Mouse (Mus musculus): ENCODE data around the gene Cgnl1. TPM values are rescaled to one million over a fixed set of nuclear protein-coding genes. Genes with fewer than 3 reads are reported as not detected.
A peak's percentile ranks its signal among the peaks of the same experiment; 100 is the strongest.

Cgnl1 gene
- polyA plus RNA-seq, 1 experiment from 2014 or later, result 48.8 TPM

- H3K4me3 ChIP-seq (ENCODE audit: low read depth, low read length), result no peak overlapping the region
- WGBS (ENCODE audit: insufficient replicate concordance), result 64% methylated on average over 6 of the region's 6 CpGs
- no peaks in the 10 kb centered on the region for H3K9me3 ChIP-seq (replicated peaks; ENCODE audit: control insufficient read depth, low read length)
- no peaks in the 10 kb centered on the region for H3K36me3 ChIP-seq (ENCODE audit: control insufficient read depth, insufficient read depth, low read length)
- H3K9ac ChIP-seq (ENCODE audit: low read depth, low read length), result no peak overlapping the region
- no peak for ATAC-seq (replicated peaks; ENCODE audit: insufficient number of reproducible peaks, low FRiP score, low TSS enrichment)
- no peak overlapping the region for H3K4me2 ChIP-seq
- H3K4me1 ChIP-seq (ENCODE audit: control insufficient read depth, insufficient read depth, low read length), result peaks cover 14% of the 10 kb centered on the region
- H3K27ac ChIP-seq (ENCODE audit: low read depth, low read length), result no peak overlapping the region
- H3K27me3 ChIP-seq (ENCODE audit: control insufficient read depth, insufficient read depth, low read length), result peaks cover 2% of the 10 kb centered on the region; the same call in 1 of the 2 replicates
Measured at GRCm38 (mm10) chr9:71596888-71597287, 174.5 kb downstream of the Cgnl1 start.

- no peak for ATAC-seq (replicated peaks; ENCODE audit: insufficient number of reproducible peaks, low FRiP score, low TSS enrichment)
- H3K4me3 ChIP-seq (ENCODE audit: low read depth, low read length), result peak overlapping the region; percentile 63
- H3K4me2 ChIP-seq, result peak overlapping the region; percentile 76
- H3K27me3 ChIP-seq (ENCODE audit: control insufficient read depth, insufficient read depth, low read length), result peaks cover 2% of the 10 kb centered on the region; the same call in 1 of the 2 replicates
- 25% methylated on average over 6 of the region's 6 CpGs for WGBS (ENCODE audit: insufficient replicate concordance)
- H3K9me3 ChIP-seq (replicated peaks; ENCODE audit: control insufficient read depth, low read length), result no peaks in the 10 kb centered on the region
- no peaks in the 10 kb centered on the region for H3K36me3 ChIP-seq (ENCODE audit: control insufficient read depth, insufficient read depth, low read length)
- H3K4me1 ChIP-seq (ENCODE audit: control insufficient read depth, insufficient read depth, low read length), result peaks cover 35% of the 10 kb centered on the region
- H3K27ac ChIP-seq (ENCODE audit: low read depth, low read length), result 0 out of 2 replicates have a peak overlapping the region, but pooled peaks have one; percentile 22
- peak overlapping the region; percentile 74 for H3K9ac ChIP-seq (ENCODE audit: low read depth, low read length)
Measured at GRCm38 (mm10) chr9:71592577-71593285, 178.7 kb downstream of the Cgnl1 start.

- H3K36me3 ChIP-seq (ENCODE audit: control insufficient read depth, insufficient read depth, low read length), result no peaks in the 10 kb centered on the region
- H3K4me1 ChIP-seq (ENCODE audit: control insufficient read depth, insufficient read depth, low read length), result peaks cover 35% of the 10 kb centered on the region
- H3K4me2 ChIP-seq, result peak within 1 kb of the TSS; percentile 76
- peak; percentile 82 for ATAC-seq (replicated peaks; ENCODE audit: insufficient number of reproducible peaks, low FRiP score, low TSS enrichment)
- peak within 1 kb of the TSS; percentile 47 for H3K27ac ChIP-seq (ENCODE audit: low read depth, low read length)
- H3K9me3 ChIP-seq (replicated peaks; ENCODE audit: control insufficient read depth, low read length), result no peaks in the 10 kb centered on the region
- 1% methylated on average over 29 of the region's 29 CpGs for WGBS (ENCODE audit: insufficient replicate concordance)
- peak within 1 kb of the TSS; percentile 74 for H3K9ac ChIP-seq (ENCODE audit: low read depth, low read length)
- H3K4me3 ChIP-seq (ENCODE audit: low read depth, low read length), result peak within 1 kb of the TSS; percentile 63
- H3K27me3 ChIP-seq (ENCODE audit: control insufficient read depth, insufficient read depth, low read length), result peaks cover 2% of the 10 kb centered on the region; the same call in 1 of the 2 replicates
Measured at GRCm38 (mm10) chr9:71591938-71592548, 179.4 kb downstream of the Cgnl1 start, which contains the start of gene Myzap. Gene Myzap (minus strand): TSS chr9:71592360.

- H3K27ac ChIP-seq (ENCODE audit: low read depth, low read length), result no peak overlapping the region
- peak overlapping the region; percentile 50 for H3K9ac ChIP-seq (ENCODE audit: low read depth, low read length)
- ATAC-seq (replicated peaks; ENCODE audit: insufficient number of reproducible peaks, low FRiP score, low TSS enrichment), result no peak
- WGBS (ENCODE audit: insufficient replicate concordance), result 26% methylated on average over 5 of the region's 5 CpGs
- H3K4me3 ChIP-seq (ENCODE audit: low read depth, low read length), result peak overlapping the region; percentile 63
- H3K36me3 ChIP-seq (ENCODE audit: control insufficient read depth, insufficient read depth, low read length), result no peaks in the 10 kb centered on the region
- peaks cover 1% of the 10 kb centered on the region; the same call in 1 of the 2 replicates for H3K27me3 ChIP-seq (ENCODE audit: control insufficient read depth, insufficient read depth, low read length)
- peaks cover 30% of the 10 kb centered on the region for H3K4me1 ChIP-seq (ENCODE audit: control insufficient read depth, insufficient read depth, low read length)
- H3K4me2 ChIP-seq, result peak overlapping the region; percentile 76
- no peaks in the 10 kb centered on the region for H3K9me3 ChIP-seq (replicated peaks; ENCODE audit: control insufficient read depth, low read length)
Measured at GRCm38 (mm10) chr9:71591106-71591505, 180.3 kb downstream of the Cgnl1 start.

DNA sequence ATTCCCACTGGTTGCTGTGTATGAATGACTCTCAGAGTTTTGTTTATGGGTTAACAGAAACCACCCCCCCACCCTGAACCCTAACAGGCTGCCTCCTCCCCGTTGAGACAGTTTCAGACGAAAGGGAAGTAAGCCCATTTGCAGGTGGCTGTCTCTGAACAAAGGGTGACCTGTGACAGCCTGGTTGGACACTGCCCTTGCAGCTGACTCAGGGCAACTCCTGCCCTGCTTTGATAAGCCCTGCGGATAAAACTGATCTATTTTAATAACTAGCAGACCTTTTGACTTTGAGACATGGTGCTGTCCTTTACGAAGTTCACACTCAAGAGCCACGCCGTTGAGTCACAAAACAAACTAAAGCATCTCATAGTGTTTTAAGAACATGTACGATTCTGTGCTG, 181.6 kb downstream of the Cgnl1 start:
- no peak overlapping the region for H3K9ac ChIP-seq (ENCODE audit: low read depth, low read length)
- H3K4me1 ChIP-seq (ENCODE audit: control insufficient read depth, insufficient read depth, low read length), result peaks cover 30% of the 10 kb centered on the region
- WGBS (ENCODE audit: insufficient replicate concordance), result 28% methylated on average over 7 of the region's 7 CpGs
- H3K27me3 ChIP-seq (ENCODE audit: control insufficient read depth, insufficient read depth, low read length), result no peaks in the 10 kb centered on the region
- peaks cover 10% of the 10 kb centered on the region for H3K36me3 ChIP-seq (ENCODE audit: control insufficient read depth, insufficient read depth, low read length)
- H3K27ac ChIP-seq (ENCODE audit: low read depth, low read length), result peak overlapping the region; percentile 84
- peak overlapping the region; percentile 76 for H3K4me2 ChIP-seq
- peaks cover 4% of the 10 kb centered on the region; the same call in 1 of the 2 replicates for H3K9me3 ChIP-seq (replicated peaks; ENCODE audit: control insufficient read depth, low read length)
- ATAC-seq (replicated peaks; ENCODE audit: insufficient number of reproducible peaks, low FRiP score, low TSS enrichment), result no peak
- H3K4me3 ChIP-seq (ENCODE audit: low read depth, low read length), result peak overlapping the region; percentile 63; the same call in 1 of the 2 replicates

GRCm38 (mm10) chr9:71588930-71589592, 182.3 kb downstream of the Cgnl1 start:
- no peak for ATAC-seq (replicated peaks; ENCODE audit: insufficient number of reproducible peaks, low FRiP score, low TSS enrichment)
- no peak overlapping the region for H3K4me3 ChIP-seq (ENCODE audit: low read depth, low read length)
- peaks cover 10% of the 10 kb centered on the region for H3K36me3 ChIP-seq (ENCODE audit: control insufficient read depth, insufficient read depth, low read length)
- H3K27ac ChIP-seq (ENCODE audit: low read depth, low read length), result peak overlapping the region; percentile 84
- H3K9me3 ChIP-seq (replicated peaks; ENCODE audit: control insufficient read depth, low read length), result peaks cover 4% of the 10 kb centered on the region; the same call in 1 of the 2 replicates
- peak overlapping the region; percentile 29 for H3K4me2 ChIP-seq
- H3K27me3 ChIP-seq (ENCODE audit: control insufficient read depth, insufficient read depth, low read length), result no peaks in the 10 kb centered on the region
- H3K4me1 ChIP-seq (ENCODE audit: control insufficient read depth, insufficient read depth, low read length), result peaks cover 30% of the 10 kb centered on the region
- 33% methylated on average over 2 of the region's 2 CpGs for WGBS (ENCODE audit: insufficient replicate concordance)
- H3K9ac ChIP-seq (ENCODE audit: low read depth, low read length), result no peak overlapping the region

GRCm38 (mm10) chr9:71586408-71586807, 185.0 kb downstream of the Cgnl1 start:
- no peak overlapping the region for H3K4me2 ChIP-seq
- peaks cover 4% of the 10 kb centered on the region; the same call in 1 of the 2 replicates for H3K9me3 ChIP-seq (replicated peaks; ENCODE audit: control insufficient read depth, low read length)
- H3K4me1 ChIP-seq (ENCODE audit: control insufficient read depth, insufficient read depth, low read length), result peaks cover 27% of the 10 kb centered on the region
- 53% methylated on average over 3 of the region's 3 CpGs for WGBS (ENCODE audit: insufficient replicate concordance)
- H3K4me3 ChIP-seq (ENCODE audit: low read depth, low read length), result no peak overlapping the region
- H3K9ac ChIP-seq (ENCODE audit: low read depth, low read length), result no peak overlapping the region
- ATAC-seq (replicated peaks; ENCODE audit: insufficient number of reproducible peaks, low FRiP score, low TSS enrichment), result no peak
- H3K27ac ChIP-seq (ENCODE audit: low read depth, low read length), result no peak overlapping the region
- no peaks in the 10 kb centered on the region for H3K27me3 ChIP-seq (ENCODE audit: control insufficient read depth, insufficient read depth, low read length)
- peaks cover 10% of the 10 kb centered on the region for H3K36me3 ChIP-seq (ENCODE audit: control insufficient read depth, insufficient read depth, low read length)

DNA sequence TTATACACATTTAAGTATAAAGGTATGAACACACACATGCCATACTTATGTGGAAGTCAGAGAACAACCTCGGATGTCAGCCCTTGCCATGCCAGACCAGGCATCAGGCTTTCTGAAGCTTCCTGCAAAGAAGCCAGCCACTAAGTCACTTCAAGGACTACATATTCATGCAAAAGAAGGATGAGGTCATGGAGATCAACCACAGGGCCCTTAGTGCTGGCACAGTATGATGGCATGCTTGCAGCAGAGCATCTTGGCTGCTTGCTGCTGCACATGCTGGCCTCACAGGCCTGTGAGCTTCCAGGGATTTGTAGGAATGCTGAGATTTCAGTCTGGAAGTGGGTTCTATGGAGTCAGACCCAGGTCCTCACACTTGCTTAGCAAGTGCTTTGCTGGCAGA, 188.6 kb downstream of the Cgnl1 start:
- H3K4me3 ChIP-seq (ENCODE audit: low read depth, low read length), result no peak overlapping the region
- 69% methylated on average over 1 of the region's 1 CpGs for WGBS (ENCODE audit: insufficient replicate concordance)
- ATAC-seq (replicated peaks; ENCODE audit: insufficient number of reproducible peaks, low FRiP score, low TSS enrichment), result no peak
- H3K9me3 ChIP-seq (replicated peaks; ENCODE audit: control insufficient read depth, low read length), result peaks cover 4% of the 10 kb centered on the region; the same call in 1 of the 2 replicates
- H3K4me2 ChIP-seq, result no peak overlapping the region
- H3K9ac ChIP-seq (ENCODE audit: low read depth, low read length), result no peak overlapping the region
- H3K27me3 ChIP-seq (ENCODE audit: control insufficient read depth, insufficient read depth, low read length), result no peaks in the 10 kb centered on the region
- peaks cover 22% of the 10 kb centered on the region for H3K36me3 ChIP-seq (ENCODE audit: control insufficient read depth, insufficient read depth, low read length)
- no peak overlapping the region for H3K27ac ChIP-seq (ENCODE audit: low read depth, low read length)
- H3K4me1 ChIP-seq (ENCODE audit: control insufficient read depth, insufficient read depth, low read length), result peaks cover 6% of the 10 kb centered on the region; the same call in 1 of the 2 replicates
